Mouse (Mus musculus) frontal cortex, postnatal 25 days (tissue): Measurements from ENCODE around the gene Dtx2.

Source experiments
- DNase-seq, 2 experiments: peaks; one replicate each; pipeline ENCODE4 v3.0.0; 2022; ENCODE audit warnings: low spot score in 2 of 2

Gene Dtx2

DNA sequence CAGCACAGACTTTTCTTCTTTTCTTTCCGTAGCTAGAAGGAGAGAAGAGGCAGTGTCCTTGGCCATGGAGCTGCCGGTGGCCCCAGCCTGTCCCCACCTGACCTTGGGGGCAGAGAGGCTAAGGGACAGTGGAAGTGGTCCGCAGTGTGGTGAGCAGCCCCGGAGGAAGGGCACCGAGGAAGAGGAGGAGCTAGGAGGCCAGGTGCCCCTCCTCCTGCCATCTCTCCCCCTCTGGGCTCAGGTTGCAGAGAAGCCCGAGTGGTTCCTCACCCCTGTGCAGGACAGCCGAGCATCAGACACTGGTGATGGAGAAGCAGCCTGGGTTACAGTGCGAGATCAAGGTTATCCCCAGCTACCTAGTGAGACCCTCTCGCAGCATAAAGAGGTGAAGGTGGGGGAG, 20.2 kb upstream of the Dtx2 start, which contains the start of gene Ssc4d:
Ssc4d (minus strand) TSS at position 167 of the 400 bp plus-strand sequence.
- DNase-seq, result no peak

DNA sequence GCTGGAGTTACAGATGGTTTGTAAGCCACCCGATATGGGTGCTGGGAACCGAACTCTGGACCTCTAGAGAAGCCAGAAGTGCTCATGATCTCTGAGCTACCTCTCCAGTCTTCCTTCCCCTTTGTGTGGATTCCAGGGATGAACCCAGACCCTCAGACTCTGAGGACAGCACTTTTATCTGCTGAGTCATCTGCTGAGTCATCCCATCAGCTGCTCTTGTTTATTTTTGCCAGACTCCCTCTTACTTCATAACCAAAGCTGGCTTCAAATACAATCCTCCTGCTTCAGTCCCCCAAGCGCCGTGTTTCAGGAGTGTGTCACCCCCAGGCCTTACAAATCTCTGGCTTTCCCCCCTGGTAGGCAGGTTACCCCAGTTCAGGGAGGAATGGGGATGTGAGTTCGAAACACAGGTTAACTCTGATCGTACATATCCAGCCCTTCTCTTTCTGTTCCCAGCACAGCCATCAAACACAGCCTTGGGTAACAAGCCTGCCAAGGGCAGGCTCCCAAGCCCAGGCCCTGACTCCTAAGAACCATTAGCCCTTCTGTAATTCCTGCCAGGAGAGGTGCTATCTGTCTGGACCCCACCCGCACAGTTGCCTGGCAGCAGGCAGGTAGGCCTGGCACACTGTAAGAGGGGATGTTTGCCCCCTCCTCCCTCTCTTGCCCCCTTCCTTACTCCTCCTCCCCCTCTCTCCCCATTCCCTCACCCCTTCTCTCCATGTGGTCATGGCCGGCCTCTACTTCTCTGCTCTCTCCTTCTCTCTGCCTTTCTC, 18.5 kb upstream of the Dtx2 start:
- no peak for DNase-seq

DNA sequence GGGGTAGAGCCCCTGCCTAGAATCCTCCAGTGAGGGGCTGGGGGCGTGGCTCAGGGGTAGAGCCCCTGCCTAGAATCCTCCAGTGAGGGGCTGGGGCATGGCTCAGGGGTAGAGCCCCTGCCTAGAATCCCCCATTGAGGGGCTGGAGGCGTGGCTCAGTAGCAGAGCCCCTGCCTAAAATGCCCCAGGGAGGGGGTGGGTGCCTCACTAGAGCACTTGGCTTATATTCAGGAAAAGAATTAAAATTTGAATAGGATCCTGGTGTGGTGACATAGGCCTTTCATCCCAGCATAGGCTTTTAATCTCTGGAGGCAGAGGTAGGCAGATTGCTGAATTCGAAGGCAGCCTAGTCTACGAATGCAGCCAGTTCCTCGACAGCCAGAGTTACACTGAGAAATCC, 15.2 kb upstream of the Dtx2 start:
- no peak for DNase-seq

DNA sequence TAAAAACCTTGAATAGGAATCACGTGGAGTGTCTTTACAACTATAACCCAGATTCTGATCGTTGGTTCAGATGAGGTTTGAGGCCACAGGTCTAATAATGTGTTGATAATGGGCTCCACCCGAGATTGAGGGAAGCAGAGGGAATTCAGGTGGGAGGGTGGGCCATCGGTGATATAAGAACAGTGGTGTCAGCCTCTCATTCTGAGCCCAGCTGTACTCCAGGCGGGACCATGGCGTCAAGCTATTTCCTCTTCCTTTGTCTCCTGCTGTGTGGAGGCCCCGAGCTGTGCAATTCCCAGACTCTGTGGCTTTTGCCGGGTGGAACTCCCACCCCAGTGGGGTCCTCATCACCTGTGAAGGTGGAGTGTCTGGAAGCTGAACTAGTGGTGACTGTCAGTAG, 14.7 kb upstream of the Dtx2 start, which contains the start of gene Zp3:
Zp3 (plus strand) TSS at position 196 of the 400 bp plus-strand sequence.
- DNase-seq, result no peak

DNA sequence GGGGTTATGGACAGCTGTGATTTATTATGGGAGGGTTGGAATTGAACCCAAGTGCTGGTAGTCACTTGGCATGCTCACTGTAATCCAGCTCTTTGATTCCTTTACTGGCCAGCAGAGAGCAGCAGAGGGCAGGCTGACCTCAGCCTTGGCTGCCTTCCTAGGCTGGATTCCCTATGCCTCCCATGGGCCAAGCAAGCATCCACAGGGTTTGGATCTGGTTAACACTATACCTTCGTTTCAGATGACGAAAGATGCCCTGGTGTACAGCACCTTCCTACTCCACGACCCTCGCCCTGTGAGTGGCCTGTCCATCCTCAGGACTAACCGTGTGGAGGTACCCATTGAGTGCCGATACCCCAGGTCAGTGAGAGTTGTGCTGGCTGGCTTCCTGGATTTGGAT, 12.2 kb upstream of the Dtx2 start:
- no peak for DNase-seq

DNA sequence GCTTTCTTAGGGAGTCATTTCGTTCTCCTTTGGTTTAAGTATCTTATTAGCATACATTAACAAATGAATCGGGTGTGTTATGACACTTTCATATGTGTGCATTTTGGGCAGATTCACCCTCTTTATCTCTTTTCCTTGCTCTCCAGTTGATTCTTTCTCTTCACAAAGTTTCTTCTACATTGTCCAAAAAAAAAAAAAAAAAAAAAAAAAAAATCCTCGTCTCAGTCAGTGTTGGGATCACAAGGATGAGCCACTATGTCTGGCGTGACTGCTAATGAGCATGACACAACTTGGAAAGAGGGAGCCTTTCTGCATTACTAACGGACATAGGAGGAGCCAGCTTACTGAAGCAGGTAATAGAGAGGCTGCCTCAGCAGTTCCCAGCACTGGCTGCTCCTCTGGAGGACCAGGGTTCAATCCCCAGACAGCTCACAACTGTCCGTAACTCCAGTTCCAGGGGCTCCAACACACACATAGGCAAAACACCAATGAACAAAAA, 10.0 kb upstream of the Dtx2 start:
- no peak for DNase-seq

DNA sequence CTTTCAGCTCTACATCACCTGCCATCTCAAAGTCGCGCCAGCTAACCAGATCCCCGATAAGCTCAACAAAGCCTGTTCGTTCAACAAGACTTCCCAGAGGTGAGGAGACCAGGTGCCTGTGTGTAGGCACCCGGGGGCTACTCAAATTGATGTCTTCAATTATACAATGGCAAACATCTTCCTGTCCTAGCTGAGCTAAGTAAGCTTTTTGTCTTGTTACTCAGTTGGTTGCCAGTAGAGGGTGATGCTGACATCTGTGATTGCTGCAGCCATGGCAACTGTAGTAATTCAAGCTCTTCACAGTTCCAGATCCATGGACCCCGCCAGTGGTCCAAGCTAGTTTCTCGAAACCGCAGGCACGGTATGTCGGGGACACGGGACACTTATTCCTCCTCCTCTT, 7.4 kb upstream of the Dtx2 start:
- DNase-seq, result no peak

DNA sequence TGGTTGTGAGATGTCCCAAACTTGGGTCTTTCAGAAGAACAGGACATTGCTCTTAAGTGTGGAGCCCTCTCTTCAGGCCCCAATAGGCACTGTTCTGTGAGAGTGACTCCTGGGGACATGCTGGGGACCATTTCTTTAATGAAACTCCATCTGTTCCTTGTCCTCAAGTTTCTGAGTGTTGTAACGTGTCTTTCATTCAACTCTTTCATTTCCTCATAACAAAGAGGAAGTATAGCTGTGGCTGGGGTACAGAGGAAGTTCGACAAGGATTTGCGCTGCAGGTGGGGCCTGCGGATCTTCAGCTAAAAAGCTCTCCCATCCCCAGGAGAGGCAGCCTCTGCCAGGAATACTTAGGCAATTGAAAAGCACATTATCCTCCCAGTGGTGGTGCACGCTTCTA, 4.0 kb upstream of the Dtx2 start:
- no peak for DNase-seq

DNA sequence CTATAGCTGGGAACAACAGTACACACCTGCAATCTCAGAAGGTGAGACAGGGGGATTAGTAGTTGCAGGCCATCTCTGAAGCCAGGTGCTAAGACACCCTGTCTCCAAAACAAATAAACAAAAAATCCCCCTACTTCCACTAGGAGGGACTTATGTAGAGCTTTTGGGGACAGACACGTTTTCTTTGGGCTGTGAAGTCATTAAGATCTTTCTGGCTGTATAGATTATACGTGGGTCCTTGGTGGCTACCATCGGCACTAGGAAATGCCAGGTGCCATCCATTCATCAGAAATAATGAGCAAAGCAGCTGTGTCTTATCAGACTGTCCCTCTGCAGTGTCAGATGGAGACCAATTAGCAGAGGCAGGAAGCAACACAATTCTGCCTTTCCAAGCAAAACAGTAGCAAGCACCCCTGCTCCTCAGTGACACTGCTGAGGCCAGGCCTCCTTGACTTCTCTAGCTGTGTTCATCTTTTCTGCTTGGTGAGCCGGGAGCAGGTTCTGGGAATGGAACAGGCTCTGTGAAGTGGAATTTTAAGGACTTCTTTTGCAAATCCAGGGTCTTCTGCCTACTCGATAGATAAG, 1.1 kb upstream of the Dtx2 start:
- DNase-seq, result no peak

DNA sequence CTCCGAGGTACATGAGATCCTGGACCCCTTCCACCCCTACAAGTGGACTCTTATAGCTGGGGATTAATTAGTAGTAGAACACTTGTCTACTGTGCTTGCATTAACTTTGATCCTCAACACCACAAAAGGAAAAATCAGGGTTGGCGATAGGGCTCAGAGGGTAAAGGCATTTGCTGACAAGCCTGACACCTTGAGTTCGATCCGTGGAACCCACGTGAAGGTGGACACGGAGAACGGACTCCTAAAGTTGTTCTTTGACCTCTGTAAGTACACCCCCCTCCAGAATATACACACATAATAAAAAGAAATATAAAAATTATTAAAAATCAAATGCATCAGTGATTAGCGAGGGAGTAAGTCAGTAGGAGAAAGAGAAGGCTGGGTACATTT, 270 bp upstream of the Dtx2 start:
- DNase-seq, result no peak

DNA sequence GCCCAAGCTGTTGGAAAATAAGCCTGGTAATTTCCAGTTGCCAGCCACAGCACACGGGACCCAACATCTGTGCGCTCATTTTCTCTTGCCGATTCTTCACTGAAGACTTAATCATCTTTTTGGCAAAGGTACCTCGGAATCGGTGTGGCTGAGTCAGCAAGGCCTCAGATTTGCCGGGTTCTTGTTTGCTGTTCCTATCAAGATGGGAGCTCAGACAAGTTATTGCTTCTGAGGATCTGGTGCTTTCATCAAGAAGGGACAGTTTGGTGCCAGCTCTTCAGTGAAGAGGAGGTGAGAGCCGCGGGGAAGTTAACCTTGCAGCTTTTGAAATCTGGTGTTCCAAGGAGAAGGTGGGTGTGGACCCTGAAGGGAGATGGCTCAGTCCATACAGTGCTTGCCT, 1.6 kb downstream of the Dtx2 start:
- no peak for DNase-seq

DNA sequence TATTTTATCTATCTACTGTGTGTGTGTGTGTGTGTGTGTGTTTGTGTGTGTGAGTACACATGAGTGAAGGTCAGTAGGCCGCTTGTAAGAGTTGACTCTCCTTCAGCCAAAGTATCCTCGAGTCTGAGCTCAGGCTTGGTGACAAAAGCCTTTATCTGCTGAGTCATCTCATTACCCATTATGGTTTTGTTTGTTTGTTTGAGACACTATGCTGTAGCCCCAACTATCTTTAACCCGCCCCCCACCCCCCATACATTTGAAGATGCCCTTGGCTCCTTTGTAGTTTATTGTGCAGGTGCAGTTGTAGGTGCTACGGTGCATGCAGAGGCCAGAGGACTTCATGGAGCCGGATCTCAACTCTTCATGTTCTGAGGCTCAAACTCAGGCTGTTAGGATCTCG, 6.6 kb downstream of the Dtx2 start:
- no peak for DNase-seq

DNA sequence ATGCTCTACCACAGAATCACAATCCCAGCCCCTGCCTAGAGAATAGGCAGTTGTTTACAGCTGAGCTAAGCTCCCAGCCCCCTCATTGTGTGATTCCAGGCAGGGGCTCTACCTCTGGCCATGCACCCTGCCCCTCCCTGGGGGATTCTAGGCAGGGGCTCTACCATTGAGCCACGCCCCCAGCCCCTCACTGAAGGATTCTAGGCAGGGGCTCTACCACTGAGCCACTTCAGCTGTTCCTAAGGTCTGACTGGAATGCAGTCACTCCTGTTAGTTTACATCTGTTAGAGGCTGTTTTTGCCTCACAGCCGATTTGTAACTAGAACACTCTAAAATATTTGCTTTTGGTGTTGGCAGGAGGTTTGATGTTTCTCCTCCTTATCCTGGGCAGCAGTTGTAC, 7.7 kb downstream of the Dtx2 start:
- DNase-seq, result no peak

DNA sequence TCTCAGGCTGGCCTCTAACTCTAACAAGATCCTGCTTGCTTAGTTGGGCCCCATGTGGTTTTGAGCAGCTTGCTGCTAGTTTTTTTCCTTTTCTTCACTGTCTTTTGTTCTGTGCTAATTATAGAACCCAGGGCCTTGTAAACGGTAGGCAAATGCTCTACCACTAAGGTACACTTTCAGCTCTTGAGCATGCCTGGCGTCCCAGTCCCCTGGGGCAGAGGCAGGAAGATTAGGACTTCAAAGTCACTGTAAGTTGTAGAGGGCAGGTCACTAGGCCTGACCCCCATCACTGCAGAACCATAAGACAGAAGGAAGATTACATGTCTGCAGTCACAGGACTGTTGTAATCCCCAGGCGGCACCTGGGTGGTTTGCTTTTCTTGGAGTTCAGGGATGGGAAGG, 8.2 kb downstream of the Dtx2 start:
- DNase-seq, result no peak

DNA sequence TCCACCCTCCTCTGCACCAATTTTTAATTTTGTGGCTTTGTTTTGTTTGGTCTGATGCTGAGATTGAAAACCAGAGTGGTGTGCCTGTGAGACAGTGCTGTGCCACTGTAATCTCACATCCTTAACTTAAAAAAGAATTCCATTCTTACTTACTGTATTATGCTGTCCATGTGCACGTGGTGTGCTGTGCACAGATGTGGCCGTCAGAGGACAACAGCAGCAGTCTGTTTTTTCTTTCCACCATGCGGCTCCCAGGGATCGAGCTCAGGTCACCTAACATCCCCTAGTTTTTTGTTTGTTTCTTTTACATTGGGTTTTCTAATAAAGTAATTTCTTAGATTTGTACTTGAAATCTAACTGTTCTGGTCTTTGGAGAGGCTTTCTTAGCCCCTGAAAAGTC, 9.9 kb downstream of the Dtx2 start:
- no peak for DNase-seq

DNA sequence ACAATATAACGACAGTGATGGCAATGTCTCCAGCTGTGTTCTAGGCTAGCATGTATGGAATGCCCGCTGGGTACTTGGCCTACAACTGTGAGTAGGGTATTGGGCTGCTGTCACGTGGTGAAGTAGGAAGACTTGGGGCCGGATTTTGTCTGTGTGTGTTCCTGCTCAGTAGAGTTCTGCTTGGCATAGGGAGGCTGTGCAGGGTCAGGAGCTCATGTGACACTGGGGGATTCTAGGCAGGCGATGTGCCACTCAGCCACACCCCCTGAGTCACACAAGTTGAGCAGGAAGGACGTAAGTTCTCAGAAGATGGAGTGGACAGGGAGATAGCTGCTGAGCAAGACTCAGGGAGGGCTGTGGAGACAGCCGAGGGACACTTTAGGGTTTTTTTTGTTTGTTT, 13.1 kb downstream of the Dtx2 start:
- DNase-seq, result no peak

DNA sequence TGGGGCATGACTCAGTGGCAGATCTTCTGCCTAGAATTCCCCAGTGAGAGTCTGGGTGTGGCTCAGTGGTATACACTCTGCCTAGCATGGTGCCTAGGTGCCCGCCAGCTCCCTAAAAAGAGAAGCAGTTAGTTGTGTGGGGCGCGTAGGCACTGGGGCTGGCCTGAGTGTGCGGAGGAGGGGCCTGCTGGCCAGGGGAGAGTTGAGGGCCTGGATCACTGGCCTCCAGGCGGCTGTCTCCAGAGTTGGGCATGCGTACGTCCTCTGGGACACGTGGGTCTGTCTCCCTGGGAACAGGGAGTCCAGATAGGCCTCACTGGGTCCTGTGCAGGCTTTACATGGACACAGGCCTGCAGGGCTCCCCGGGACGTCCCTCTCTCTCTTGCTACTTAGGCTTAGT, 20.3 kb downstream of the Dtx2 start:
- no peak for DNase-seq

DNA sequence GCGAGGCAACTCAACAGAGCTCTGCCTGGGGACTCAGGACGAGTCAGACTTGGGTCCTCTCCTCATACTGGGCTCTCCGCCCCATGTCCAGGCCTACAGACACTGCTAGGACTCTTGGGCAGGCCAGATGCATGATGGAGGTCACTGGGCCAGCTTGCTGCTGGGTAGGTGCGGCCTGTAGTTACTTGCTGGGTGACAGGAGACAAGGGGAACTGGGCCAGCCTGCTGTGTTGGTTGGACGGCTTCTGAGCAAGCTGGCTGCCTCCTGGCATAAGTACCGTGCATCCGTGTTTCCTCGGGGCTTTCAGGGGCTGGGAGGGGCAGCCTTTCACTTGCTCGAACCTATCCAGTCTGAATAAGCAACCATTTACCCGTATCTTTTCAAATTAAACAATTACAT, 21.0 kb downstream of the Dtx2 start:
- DNase-seq, result no peak

DNA sequence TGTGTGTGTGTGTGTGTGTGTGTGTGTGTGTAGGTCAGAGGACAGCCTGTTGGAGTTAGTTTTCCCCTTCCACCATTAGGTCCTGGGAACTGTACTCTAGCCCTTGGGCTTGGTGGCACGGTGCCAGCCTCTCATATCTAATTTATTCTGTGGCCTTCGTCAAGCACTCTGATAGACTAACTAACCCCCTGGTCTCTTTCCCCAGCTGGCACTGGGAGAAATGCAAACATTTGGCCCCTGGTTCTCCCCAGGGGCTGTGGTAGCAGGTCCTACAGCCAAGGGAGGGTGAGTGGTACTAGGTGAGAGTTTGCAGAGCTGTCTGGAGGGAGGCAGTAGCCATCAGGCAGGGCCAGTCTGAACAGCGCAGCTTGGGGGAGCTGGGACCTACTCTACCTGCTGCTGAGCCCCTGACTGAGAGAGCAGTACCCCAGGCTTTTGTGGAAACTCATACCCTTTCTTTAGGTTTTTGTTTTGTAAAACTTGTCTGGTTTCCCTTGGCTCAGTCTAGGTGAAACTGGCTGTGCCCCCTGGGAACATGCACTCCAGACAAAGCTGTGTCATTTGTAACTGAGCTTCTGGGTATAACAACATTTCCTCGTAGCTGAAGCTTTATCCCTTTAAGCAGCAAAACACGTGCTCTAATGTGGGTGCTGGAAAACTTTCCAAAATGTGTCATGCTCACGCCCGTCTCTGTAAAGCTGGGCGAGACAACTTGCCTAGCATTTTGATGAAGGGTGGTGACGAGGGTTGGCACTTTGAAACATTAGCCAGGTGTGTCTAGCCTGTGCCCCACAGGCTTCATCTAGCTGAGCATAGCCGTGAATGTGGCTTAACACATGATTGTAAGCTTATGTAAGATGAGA, 21.6 kb downstream of the Dtx2 start:
- DNase-seq, result no peak

DNA sequence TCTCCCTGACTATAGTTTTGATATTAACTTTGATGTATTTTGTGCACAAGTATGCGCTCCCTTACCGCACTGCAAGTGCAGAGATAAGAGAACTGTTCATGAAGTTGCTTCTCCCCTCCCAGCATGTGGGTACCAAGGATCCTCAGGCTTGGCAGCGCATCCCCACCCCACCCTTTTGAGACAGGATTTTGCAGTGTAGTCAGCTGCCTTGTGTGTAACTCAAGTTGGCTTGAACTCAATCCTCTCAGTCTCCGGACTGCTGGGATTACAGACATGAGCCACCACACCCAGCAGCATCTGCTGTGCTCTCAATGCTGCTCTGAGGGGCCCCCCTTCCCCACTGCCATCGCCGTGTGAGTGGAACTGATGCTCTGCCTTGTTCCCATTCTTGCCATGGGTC, 22.7 kb downstream of the Dtx2 start:
- DNase-seq, result no peak

DNA sequence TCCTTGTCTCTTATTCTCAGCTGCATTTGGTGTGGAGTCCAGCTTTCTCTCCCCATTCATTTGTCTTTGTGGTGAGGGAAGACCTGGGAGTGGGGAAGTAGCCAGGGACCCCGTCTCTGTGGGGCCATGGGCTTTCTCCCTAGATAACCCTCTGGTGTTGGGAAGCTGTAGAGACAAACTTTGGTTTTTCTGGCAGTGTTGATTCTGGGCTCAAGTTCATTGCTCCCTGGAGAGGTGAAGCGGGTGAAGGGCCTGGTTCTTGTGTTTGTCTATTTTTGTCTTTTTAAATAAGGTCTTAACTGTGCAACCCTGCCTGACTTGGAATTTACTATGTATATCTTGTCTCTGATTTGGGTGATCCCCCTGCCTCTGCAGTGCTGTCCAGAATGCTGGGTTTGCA, 24.1 kb downstream of the Dtx2 start:
- DNase-seq, result no peak

DNA sequence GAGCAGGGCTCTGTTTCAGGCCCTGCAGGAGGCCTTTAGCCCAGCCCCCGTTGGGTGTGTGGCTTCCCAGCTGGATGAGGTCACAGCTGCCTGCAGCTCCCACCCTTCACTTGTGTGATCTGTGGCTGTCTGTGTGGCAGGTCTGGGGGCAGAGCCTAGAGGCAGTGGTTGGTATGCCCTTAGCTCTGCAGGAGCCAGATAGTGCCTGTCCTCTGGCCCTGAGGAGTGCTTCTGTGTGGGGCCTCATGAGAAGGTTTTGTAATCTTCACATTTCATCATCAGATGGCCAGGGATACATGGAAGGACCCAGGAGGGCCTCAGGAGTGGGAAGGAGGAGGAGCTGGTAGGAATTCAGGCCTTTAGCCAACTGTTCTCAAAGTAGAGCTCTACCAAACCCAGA, 25.3 kb downstream of the Dtx2 start:
- DNase-seq, result no peak

DNA sequence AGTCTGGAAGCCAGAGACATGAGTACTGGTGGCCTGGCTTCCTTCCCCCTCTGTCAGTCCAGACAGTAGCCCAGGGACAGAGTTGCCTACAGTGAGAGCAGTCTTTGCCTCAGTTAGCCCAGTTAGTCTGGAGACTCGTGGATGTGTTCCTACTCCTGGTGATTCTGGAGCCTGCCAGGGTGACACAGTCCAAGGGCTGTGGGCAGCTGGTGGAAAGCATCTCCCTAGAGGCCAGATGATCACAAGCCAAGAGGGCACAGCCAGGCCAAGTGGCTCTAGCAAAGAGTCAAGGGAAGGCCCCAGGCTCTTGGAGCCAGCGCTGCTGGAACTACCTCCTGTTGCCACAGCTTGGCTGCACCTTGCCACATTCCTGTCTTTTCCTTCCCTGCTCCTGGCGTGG, 31.1 kb downstream of the Dtx2 start:
- no peak for DNase-seq
